Mouse (Mus musculus): ENCODE measurements at regions not wholly inside any gene's neighbourhood (a gene's known extent, or its start where the extent isn't known, plus 50 kb on each side); places are given as distances from the start of the nearest gene placed in this dataset.

DNA sequence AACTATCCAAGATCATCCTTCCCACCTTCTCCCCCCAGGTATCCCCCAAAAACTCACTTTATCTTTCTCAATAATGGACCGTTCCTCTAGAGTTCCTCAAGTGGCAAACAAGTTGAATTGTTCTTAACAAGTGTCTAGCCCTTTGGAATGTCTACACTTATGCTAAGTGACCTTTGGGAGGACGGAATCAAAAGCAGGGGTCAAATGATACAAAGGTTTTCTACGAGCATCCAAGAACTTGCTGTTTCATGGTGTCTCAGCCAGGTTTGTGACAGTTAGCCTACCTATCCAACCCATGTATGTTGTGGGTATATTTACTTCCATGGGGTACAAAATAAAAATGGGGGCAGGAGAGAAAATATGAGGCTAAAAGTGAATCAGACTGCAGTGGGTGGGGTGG is 136.7 kb upstream of the Cttnbp2 start:
- Histone ChIP-seq H3K36me3 (replicated peaks) (no peaks in the 10 kb centered on the region), H3K4me1 (no peaks in the 10 kb centered on the region), H3K9me3 (no peaks in the 10 kb centered on the region), H3K4me3 (no peak overlapping the region), H3K27ac (no peak overlapping the region), H3K27me3 (ENCODE audit: poor library complexity, severe bottlenecking) (no peaks in the 10 kb centered on the region)
- 85% methylated on average over 3 of the region's 3 CpGs for WGBS
- DNase-seq (ENCODE audit: extremely low spot score, low spot score), result no peak

DNA sequence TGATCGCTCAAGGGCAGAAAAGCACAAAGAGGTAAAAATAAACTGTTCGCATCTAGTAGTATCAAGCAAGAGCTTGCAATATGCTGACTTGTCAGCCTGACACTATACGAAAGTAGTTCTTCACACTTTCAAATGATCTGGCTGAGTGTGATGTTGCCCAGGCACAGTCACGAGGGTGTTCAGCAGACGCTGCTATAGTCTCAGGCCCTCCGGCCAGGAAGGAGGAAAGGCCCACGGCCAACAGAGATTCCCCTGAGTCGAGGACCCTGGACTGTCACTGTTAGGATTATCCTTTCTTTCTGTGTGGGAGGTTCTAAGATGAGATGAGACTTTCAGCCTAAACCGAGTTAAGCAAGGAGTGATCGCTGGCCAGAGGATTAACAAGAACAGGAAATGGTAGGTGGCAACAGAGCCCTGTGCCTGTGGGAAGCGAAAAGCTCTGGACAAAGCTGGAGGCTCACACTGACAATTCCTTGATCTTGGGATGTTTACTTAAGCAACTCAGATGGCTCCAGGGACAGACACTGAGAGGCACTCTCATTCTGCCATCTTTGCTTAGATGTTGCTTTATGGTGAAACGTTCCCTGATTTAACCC is 137.5 kb upstream of the Cttnbp2 start:
- Histone ChIP-seq H3K9me3 (no peaks in the 10 kb centered on the region), H3K4me1 (peaks cover 4% of the 10 kb centered on the region), H3K27ac (no peak overlapping the region), H3K27me3 (ENCODE audit: poor library complexity, severe bottlenecking) (no peaks in the 10 kb centered on the region), H3K36me3 (replicated peaks) (no peaks in the 10 kb centered on the region), H3K4me3 (no peak overlapping the region)
- 79% methylated on average over 12 of the region's 12 CpGs for WGBS
- DNase-seq (ENCODE audit: extremely low spot score, low spot score), result no peak

DNA sequence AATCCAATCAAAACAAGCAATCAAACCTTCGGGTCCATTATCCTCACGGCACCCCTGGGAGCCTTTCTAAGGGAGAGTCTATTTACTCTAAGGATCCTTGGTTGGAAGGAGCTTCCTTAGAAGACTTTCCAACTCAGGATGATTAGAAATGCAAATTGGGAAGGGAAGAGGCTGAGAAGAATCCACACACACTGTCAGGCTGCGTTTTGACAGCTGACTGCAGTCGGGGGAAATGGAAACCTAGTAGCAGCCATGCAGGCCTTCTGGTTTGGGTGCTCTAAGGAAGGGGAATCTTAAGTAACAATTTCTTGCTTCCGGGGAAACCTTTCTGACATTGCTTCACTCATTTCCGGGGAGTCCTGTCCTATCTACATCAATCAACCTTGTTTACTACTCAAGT is 139.6 kb upstream of the Cttnbp2 start:
- 41% methylated on average over 6 of the region's 6 CpGs for whole genome bisulfite sequencing
- Histone ChIP-seq H3K9me3 (no peaks in the 10 kb centered on the region), H3K27me3 (ENCODE audit: poor library complexity, severe bottlenecking) (no peaks in the 10 kb centered on the region), H3K36me3 (replicated peaks) (no peaks in the 10 kb centered on the region), H3K27ac (no peak overlapping the region), H3K4me3 (no peak overlapping the region), H3K4me1 (peaks cover 5% of the 10 kb centered on the region)
- DNase-seq (ENCODE audit: extremely low spot score, low spot score), result no peak

DNA sequence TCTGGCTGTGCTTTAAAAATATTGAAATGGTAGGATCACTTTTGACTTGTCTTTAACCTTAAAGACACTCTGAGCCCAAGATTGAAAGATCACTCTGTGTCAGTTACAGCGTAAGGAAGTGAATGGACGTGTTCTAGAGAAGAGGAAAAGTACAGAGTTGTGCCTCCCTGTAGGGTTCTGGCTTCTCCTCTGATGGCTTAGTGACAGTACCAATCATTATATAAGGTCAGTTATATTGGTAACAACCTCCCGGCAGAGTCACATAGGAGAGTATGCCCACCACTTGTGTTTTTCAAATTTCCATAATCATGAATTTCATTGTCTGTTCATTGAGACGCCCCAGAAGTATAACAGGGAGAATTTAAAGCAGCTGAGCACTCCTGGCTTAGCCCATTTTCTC is 141.6 kb upstream of the Cttnbp2 start:
- no peak overlapping the region for H3K4me3 ChIP-seq
- no peaks in the 10 kb centered on the region for H3K9me3 ChIP-seq
- no peaks in the 10 kb centered on the region for H3K27me3 ChIP-seq (ENCODE audit: poor library complexity, severe bottlenecking)
- H3K36me3 ChIP-seq (replicated peaks), result no peaks in the 10 kb centered on the region
- 85% methylated on average over 4 of the region's 4 CpGs for WGBS
- H3K27ac ChIP-seq, result no peak overlapping the region
- DNase-seq (ENCODE audit: extremely low spot score, low spot score), result no peak
- peaks cover 5% of the 10 kb centered on the region for H3K4me1 ChIP-seq

DNA sequence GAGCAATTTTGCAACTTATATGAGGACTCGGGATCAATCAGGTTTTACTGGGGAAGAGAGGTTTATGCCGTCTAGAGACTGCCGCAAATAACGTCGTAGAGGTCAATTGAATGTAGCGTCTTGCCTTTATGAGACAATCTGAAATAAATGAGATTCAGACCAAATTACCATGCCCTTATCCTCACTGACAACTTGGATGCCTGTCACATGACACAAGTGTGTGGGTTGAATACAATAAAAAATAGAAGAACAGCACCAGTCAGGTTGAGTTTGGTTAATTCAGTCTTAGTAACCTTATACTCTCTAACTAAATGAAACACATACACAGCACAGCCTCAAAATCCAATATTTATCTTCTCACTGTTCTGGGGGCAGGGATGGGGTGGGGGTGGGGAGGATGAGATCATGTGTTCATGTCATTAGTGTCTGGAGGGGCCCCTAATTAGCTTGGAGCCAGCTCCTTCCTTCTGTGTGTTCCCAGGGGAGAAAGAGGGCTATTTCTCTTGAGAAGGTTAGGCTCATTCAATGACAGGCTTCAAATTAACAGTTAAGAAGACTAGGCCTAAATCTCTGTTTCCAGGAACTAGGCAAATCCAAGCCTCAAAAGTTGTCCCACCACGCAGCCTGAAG is 142.2 kb upstream of the Cttnbp2 start:
- Histone ChIP-seq H3K27me3 (ENCODE audit: poor library complexity, severe bottlenecking) (no peaks in the 10 kb centered on the region), H3K4me1 (peaks cover 5% of the 10 kb centered on the region), H3K27ac (no peak overlapping the region), H3K36me3 (replicated peaks) (no peaks in the 10 kb centered on the region), H3K4me3 (no peak overlapping the region), H3K9me3 (no peaks in the 10 kb centered on the region)
- DNase-seq (ENCODE audit: extremely low spot score, low spot score), result no peak
- WGBS, result 91% methylated on average over 7 of the region's 7 CpGs

DNA sequence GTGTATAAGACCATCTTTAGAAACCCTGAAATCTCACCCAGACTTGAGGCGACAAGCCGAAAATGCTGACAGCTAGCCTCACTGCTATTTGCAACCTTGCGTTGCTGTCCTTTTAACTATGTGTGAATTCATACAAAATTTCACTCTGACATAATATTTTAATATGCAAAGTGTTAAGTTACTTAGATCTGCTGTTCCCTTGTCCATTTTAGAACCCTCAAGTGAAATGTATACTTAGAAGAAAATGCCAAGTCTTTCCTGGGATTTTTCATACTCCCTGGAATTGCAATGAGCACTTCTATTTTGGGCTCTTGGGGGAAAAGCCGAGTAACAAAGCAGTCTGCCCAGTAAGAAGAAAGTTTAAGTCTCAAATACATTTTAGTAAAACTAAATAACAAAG is 150.0 kb upstream of the Cttnbp2 start:
- Histone ChIP-seq H3K27ac (no peak overlapping the region), H3K36me3 (replicated peaks) (no peaks in the 10 kb centered on the region), H3K4me1 (no peaks in the 10 kb centered on the region), H3K9me3 (no peaks in the 10 kb centered on the region), H3K4me3 (no peak overlapping the region), H3K27me3 (ENCODE audit: poor library complexity, severe bottlenecking) (no peaks in the 10 kb centered on the region)
- WGBS, result 95% methylated on average over 4 of the region's 4 CpGs
- no peak for DNase-seq (ENCODE audit: extremely low spot score, low spot score)

DNA sequence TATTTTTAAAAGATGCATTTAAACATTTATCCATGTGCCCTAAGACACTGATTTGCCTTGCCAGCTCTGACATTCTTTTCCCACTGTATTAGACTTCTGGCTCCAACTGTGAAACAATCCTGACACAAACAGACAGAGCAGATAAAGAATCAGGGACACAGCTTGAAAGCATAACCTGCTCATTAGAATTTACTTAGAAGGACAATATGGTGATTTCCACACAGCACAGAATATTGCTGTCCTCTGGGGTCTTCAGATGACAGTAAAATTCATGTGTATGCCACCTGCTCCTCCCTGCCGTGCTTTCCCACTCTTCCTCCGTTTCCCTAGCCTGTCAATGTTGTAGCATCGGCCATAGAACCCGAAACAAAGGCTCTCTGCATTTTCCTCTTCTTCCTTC is 151.3 kb upstream of the Cttnbp2 start:
- Histone ChIP-seq H3K27ac (no peak overlapping the region), H3K27me3 (ENCODE audit: poor library complexity, severe bottlenecking) (no peaks in the 10 kb centered on the region), H3K4me3 (no peak overlapping the region), H3K9me3 (no peaks in the 10 kb centered on the region), H3K4me1 (no peaks in the 10 kb centered on the region), H3K36me3 (replicated peaks) (no peaks in the 10 kb centered on the region)
- DNase-seq (ENCODE audit: extremely low spot score, low spot score), result no peak
- 90% methylated on average over 4 of the region's 4 CpGs for WGBS

DNA sequence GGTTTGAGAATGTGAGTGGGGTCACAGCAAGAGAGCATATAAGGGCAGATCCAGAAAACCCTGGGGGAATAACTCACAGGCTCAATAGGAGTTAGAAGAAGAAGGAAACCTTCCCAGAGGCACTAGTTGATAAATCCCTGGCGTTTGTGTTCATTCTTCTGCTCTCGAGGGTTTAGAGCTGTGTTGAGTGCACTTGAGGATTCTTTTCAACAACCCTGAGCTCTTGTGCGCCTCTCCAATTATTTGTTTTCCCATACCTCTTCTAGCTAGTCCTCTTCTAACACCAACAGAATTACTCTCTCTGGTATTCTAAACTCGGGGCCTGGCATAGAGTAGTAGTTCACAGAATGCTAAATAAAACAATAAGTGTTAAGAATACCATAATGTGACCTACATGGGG is 151.9 kb upstream of the Cttnbp2 start:
- 83% methylated on average over 4 of the region's 4 CpGs for WGBS
- DNase-seq (ENCODE audit: extremely low spot score, low spot score), result no peak
- no peak overlapping the region for H3K4me3 ChIP-seq
- no peak overlapping the region for H3K27ac ChIP-seq
- H3K36me3 ChIP-seq (replicated peaks), result no peaks in the 10 kb centered on the region
- H3K4me1 ChIP-seq, result no peaks in the 10 kb centered on the region
- no peaks in the 10 kb centered on the region for H3K9me3 ChIP-seq
- no peaks in the 10 kb centered on the region for H3K27me3 ChIP-seq (ENCODE audit: poor library complexity, severe bottlenecking)

DNA sequence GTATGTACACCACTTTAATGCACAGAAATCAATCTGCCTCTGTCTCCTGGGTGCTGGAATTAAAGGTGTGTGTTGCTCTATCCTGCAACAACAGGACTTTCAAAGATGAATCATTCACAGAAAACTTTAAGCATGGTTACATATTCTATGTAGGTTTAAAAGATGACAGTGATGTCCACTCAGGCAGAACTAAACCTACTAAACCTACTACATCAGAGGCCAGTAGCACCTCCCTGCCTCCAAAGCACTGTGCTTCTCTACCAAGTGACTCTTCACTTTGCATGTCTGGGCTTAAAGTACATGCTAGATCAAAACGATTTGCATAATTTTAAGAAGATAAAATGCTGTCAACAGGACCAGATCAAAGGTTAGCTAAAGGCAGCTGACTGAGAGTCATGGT is 156.0 kb upstream of the Cttnbp2 start:
- Histone ChIP-seq H3K27me3 (ENCODE audit: poor library complexity, severe bottlenecking) (no peaks in the 10 kb centered on the region), H3K4me1 (no peaks in the 10 kb centered on the region), H3K36me3 (replicated peaks) (no peaks in the 10 kb centered on the region), H3K9me3 (no peaks in the 10 kb centered on the region), H3K27ac (no peak overlapping the region), H3K4me3 (no peak overlapping the region)
- WGBS, result 85% methylated on average over 1 of the region's 1 CpGs
- no peak for DNase-seq (ENCODE audit: extremely low spot score, low spot score)

DNA sequence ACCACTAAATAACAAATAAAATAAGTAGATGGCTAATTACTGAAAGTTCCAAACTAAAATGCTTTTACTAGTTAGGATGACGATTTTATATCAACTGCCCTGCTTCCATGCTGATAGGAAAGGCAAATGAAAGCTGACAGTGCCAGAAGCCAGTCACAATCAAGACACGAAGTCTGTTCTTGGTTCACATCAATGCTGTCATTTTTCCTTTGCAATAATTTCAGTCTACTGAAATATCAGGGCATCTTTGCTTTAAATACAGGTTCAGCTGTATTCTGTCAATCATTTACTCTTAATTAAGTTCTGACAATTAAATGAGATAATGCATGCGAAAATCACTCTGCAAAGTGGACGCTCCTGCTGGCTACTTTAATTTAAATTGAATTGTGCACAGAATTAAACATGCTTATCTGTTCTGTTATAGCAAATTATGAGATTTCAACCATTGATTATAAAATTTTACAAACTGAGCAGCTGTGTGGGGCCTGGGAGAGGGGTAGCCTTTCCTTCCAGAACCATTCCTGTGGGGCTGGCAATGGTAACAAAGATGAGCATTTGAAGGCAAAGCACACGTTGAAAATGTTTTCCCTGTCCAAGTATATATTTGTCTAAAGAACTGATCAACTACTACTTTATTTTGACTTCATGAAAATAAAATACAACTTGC is 160.1 kb upstream of the Cttnbp2 start:
- 75% methylated on average over 5 of the region's 5 CpGs for WGBS
- no peak overlapping the region for H3K27ac ChIP-seq
- no peak for DNase-seq (ENCODE audit: extremely low spot score, low spot score)

DNA sequence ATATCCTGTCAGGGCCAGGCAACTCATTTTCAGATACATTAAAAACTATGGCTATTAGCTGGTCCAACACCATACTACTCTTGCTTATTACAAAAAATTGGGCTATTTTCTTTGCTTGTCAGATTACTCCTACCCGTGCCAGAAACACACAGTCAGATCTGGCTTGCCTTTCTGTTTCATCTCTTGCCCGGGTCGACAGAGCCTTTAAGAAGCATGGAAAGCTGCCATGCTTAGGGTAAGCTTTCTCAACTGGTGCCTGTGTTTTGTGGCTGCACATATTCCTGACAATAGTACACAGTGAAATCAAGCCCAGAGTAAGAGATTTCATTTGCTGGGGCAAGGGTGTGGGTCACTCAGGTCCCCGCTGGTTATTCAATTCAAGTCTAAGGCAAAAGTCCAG is 162.5 kb upstream of the Cttnbp2 start:
- Histone ChIP-seq H3K27me3 (ENCODE audit: poor library complexity, severe bottlenecking) (no peaks in the 10 kb centered on the region), H3K4me3 (no peak overlapping the region), H3K27ac (no peak overlapping the region), H3K4me1 (no peaks in the 10 kb centered on the region), H3K36me3 (replicated peaks) (no peaks in the 10 kb centered on the region), H3K9me3 (no peaks in the 10 kb centered on the region)
- DNase-seq (ENCODE audit: extremely low spot score, low spot score), result no peak
- WGBS, result 86% methylated on average over 4 of the region's 4 CpGs

More for the DNA sequence above, 160.1 kb upstream of the Cttnbp2 start:
- Histone ChIP-seq H3K36me3 (replicated peaks) (no peaks in the 10 kb centered on the region), H3K4me1 (no peaks in the 10 kb centered on the region), H3K9me3 (no peaks in the 10 kb centered on the region), H3K4me3 (no peak overlapping the region), H3K27me3 (ENCODE audit: poor library complexity, severe bottlenecking) (no peaks in the 10 kb centered on the region)

DNA sequence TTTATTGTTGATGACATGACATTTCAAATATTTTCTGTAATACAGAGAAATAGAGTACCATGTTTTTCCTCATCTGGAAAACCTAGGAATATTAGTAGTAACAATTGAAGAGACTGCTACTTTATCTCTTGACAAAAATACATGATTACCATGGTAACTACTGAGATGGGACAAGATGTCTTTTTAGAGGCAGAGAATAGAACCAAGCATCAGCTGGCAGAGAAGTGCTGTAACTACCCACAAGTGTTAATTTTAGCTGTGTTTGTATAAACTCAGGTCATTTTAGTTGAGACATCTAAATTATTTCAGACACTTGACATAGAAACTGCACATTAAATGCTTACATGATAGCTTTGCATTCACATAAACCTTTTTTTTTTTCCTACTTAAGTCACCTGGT is 166.1 kb upstream of the Cttnbp2 start:
- no peak for DNase-seq (ENCODE audit: extremely low spot score, low spot score)
- Histone ChIP-seq H3K9me3 (no peaks in the 10 kb centered on the region), H3K4me1 (no peaks in the 10 kb centered on the region)

DNA sequence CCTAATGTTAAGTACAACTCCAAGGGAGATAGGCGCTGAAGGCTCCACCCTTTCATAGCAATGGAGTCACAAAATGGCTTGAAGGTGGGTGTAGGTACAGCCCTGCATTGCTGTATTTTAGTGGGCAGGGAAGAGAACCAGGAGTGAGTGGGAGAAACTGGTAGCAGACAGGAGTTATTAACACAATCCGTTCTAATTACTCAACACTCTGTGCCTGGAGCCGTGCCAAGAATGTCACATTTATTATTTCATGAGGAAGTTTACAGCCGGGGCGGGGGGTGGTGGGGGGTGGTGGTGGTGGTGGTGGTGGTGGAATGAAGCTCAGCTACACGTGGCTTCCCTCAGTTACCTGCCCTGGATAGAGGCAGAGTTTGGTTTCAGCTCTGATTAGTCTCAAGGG is 166.3 kb upstream of the Lsm8 start:
- H3K27me3 ChIP-seq (ENCODE audit: poor library complexity, severe bottlenecking), result no peaks in the 10 kb centered on the region
- H3K9me3 ChIP-seq, result no peaks in the 10 kb centered on the region
- H3K36me3 ChIP-seq (replicated peaks), result no peaks in the 10 kb centered on the region
- 92% methylated on average over 6 of the region's 6 CpGs for WGBS
- H3K27ac ChIP-seq, result no peak overlapping the region
- H3K4me1 ChIP-seq, result no peaks in the 10 kb centered on the region
- no peak overlapping the region for H3K4me3 ChIP-seq
- no peak for DNase-seq (ENCODE audit: extremely low spot score, low spot score)

More for the DNA sequence above, 166.1 kb upstream of the Cttnbp2 start:
- H3K27ac ChIP-seq, result no peak overlapping the region
- H3K4me3 ChIP-seq, result no peak overlapping the region
- no peaks in the 10 kb centered on the region for H3K36me3 ChIP-seq (replicated peaks)
- no peaks in the 10 kb centered on the region for H3K27me3 ChIP-seq (ENCODE audit: poor library complexity, severe bottlenecking)
